ENCODE assay signal across 15 mouse cellular contexts in genomic region chr10:122817741-122818140, GRCm38 (mm10).
"Had no signal": no experiment of that assay in that cellular context is flagged by ENCODE, and none has a peak within 500 bp of the region (broad histone marks: within the 10 kb centered on the region; RNA-seq: fewer than 3 reads in every experiment).

No protein-coding gene starts in this region.

- DNase-seq: kidney, adult 11 months; kidney, adult 8-10 months; kidney, postnatal 10 days; kidney, postnatal 4 days; liver, embryonic 13.5 days; lung, embryonic 14.5 days; lung, postnatal 10 days; lung, postnatal 36 days; retina, postnatal 1 day; right cerebral cortex, postnatal 25 days; thymus, adult 18-20 months; thymus, postnatal 36 days had no signal

- H3K9me3 ChIP-seq: liver, embryonic 13.5 days; midbrain, embryonic 10.5 days; midbrain, embryonic 13.5 days had no signal

- H3K27me3 ChIP-seq: liver, embryonic 13.5 days had no signal

- H3K4me3 ChIP-seq: liver, embryonic 13.5 days; midbrain, embryonic 10.5 days; midbrain, embryonic 13.5 days had no signal

- H3K4me2 ChIP-seq: liver, embryonic 13.5 days; lung, embryonic 14.5 days; midbrain, embryonic 13.5 days had no signal

- H3K4me1 ChIP-seq: liver, embryonic 13.5 days; midbrain, embryonic 10.5 days had no signal

- H3K27ac ChIP-seq: liver, embryonic 13.5 days; midbrain, embryonic 10.5 days; midbrain, embryonic 13.5 days had no signal

- H3K9ac ChIP-seq: liver, embryonic 13.5 days; lung, embryonic 14.5 days; midbrain, embryonic 13.5 days had no signal

- H3K36me3 ChIP-seq: liver, embryonic 13.5 days; midbrain, embryonic 10.5 days; midbrain, embryonic 13.5 days had no signal

- ATAC-seq: midbrain, embryonic 13.5 days; midbrain, embryonic 16.5 days had no signal
